Mouse (Mus musculus): ENCODE data around the gene Ccdc142.

The Ccdc142 gene

DNA sequence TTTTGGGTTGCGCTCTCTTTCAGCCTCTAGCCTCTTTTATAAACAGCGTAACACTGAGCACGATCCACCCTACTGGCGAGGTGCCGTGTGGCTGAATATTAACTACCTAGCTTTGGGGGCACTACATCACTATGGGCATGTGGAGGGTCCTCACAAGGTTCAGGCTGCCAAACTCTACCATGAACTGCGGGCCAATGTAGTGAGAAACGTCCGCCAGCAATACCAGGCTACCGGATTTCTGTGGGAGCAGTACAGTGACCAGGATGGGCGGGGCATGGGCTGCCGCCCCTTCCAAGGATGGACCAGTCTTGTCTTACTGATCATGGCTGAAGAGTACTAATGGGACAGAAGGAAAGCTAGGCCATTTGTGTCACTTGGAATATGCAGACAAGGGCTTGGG is 17.0 kb downstream of the Ccdc142 start:
- DNase-seq (ENCODE audit: low spot score) = no peak

DNA sequence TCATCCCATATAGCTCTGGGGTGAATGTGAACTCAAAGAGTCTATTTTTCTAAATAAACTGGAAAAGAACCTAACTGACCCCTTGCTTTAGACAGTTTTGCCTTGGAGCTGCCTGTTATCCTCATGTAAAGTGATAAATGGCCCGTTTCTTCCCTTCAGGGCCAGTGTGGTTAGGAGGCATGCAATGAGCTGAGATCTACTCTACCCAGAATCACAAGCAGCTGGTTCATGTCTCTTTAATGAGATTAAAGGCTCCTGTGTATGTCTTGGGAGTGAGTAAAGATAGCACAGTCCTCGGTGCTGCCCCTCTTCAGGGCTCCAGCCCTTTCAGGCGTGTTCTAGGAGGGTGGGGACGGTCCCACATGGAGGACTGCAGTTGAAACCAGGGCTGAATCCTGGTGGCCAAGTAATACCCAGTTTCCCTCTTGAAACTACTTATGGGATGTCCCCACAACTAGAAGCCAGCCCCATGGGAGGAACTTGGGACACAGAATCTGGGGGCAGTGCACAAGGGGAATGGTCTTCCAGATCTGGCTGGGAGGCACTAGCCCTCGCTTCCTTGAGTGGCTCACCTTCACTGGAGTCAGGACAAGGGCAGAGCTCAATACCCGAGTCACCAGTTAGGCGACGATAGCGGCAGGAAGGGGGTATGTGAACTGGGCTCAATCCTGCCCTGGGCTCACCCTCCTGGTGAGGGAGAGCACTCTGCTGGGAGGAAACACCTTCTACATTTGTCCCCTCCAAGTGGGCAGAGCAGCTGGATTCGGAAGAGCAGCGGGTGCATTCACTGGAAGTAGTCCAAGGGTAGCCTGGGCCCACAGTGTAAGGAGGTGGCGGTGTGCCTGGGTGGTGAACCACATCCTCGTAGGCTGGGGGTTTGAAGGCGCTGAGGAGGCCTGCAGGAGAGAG is 17.7 kb downstream of the Ccdc142 start:
- DNase-seq (ENCODE audit: low spot score) = peak; percentile 19

DNA sequence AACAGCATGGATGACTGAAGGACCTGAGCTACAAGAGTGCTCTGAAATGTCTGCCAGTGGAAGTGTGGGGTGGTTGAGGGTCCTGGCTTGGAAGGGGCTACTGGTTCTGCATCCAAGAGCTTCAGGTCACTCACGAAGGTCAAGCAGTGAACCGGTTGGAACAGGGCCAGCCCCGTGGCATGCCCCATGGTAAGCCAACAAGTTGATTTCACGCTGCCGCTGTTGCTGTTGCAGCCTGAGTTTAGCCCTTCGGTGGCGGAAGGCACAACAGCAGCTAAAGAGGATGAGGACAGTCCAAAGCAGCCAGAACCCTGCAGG is 18.3 kb downstream of the Ccdc142 start:
- DNase-seq (ENCODE audit: low spot score) = peak; percentile 42

DNA sequence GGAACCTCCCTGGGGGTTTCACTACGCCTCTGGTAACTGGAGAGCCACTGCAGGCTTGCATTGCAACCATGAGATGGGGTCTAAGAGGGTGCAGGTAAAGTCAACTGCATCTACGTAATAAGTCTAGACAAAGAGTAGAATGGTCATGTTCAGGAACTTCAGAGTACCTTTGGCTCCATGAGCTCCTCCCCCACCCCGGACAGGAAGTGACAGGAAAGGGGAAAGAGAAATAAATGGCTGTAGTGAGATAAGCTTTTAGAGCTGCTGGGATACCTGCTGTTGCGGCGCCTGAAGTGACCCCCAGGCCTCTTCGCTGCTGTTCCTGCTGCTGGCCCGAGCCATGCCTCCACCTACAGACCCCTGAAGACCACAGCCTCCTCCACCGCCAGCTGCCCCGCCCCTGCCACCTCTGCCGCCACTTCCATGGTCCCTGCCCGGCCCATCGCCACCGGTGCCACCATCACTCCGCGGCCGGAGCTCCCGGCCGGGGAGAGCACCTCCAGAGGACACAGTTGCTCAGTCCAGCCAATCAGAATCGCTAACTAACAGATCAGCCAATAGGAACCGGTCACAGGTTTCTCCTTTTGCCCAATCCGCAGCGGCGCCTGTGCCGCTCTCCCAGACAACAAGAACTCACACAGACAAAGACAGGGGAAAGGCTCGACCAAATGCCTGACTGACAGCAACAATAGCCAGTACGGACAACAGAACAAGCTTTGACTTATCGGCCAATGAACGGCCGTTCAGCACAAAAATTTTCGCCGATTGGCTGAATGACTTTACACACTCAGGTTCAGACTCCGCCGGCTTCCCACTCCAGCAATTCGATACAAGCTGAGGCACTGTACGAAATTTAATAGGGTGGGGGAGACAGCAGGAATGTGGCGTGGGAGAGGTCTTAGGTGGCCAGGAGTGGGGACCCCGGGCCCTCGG is 19.8 kb downstream of the Ccdc142 start, which contains the start of gene Wbp1:
Gene Wbp1, minus strand, starts transcription at position 630 of the 933 bp plus-strand sequence.
- peak; percentile 88 for DNase-seq (ENCODE audit: low spot score)

DNA sequence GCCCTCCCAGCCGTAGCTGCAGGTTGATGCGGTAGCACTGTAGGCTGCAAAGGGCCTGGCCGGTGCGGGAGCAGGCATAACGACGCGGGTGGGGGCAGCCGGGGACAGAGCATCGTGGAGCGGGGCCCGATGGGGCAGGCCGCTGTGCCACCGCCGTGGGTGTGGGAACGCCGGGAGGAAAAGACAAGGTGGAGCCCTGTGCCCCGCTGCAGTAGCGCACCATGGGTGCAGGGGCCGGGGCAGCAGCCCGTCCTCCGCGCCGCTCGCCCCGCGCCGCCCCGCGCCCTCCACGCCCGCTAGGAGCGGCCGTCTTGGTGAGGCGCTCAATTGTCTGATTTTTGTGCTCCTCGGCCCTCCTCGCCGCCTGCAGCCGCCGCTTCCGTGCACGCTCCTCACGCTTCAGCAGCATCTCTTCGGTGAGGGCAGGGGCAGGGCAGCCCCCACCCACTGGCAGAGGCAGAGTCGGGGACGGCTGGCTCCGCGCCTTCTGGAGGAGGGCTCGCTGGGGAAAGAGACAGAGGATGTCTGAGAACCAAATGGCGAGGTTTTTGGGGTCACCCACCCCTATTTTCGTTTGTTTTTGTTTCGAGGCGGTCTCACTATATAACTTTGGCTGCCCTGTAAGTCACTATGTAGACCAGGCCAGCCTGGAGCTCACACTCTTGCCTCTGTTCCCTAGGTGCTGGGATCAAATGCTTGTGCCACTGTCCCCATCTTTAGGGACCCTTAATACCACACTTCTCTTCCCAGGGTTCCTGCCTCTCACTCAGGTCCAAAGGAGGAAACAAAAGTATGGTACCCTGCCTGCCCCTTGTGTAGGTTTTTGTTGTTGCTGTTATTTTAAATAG is 20.7 kb downstream of the Ccdc142 start:
- DNase-seq (ENCODE audit: low spot score) = no peak

DNA sequence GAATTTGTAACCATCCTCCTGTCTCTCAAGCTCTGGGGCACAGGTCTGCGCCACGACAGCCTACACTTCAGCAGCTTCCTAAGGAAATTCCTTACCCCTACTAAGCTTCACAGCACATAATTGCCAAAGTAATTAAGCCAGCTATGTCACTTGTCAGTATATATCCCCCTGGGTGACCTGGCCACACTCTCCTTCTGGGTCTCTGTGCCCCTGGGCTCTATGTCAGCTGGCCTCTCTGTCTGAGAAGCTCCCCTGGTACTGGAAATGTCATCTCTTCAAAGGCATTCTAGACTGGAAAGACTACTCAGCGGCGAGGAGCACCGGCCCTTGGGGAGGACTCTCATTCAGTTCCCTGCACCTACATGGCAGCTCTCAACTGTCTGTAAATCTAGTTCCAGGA is 21.6 kb downstream of the Ccdc142 start:
- no peak for DNase-seq (ENCODE audit: low spot score)

DNA sequence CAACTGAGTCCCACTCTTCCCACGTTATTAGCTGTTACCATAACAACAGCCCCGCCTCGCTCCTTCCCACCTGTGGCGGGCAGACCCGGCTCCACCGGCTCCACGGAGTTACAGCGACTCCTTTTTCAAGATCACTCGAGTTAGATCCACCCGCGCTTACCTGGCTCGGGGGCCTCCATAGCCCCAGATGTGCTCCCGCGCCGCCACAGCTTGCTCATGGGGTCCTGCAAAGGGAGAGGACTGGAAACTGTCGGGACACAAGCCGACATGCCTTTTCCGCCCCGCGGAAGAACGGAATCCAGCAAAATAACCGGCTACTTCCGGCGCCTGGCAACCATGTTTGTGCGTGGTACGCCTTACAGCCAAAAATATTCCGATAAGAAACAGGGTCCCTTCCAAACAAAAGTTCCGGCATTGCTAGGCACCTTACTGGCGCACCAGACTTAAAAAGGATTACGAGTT is 23.5 kb downstream of the Ccdc142 start:
- peak; percentile 89 for DNase-seq (ENCODE audit: low spot score)

DNA sequence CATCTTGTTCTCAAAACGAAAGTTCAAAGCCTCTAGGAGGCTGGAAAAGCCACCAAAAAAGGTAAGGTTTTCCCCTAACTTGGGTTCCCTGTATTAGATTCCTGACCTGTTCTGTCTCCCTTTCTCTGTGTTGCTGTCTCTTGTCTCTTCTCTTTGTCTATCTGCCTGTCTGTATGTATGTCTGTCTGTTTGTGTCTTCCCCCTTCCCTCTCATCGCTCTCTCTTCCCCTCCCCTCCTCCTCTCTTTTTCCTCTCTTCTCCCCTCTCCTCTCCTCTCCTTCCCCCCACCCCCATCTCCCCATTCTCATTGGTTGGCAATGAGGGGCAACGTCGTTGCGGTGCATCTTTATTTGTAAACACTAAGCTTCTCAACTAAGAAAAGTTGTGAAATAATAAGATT is 23.9 kb downstream of the Ccdc142 start, which contains the start of gene Ino80b:
Gene Ino80b, minus strand, starts transcription at position 101 of the 400 bp plus-strand sequence.
- DNase-seq (ENCODE audit: low spot score) = no peak

DNA sequence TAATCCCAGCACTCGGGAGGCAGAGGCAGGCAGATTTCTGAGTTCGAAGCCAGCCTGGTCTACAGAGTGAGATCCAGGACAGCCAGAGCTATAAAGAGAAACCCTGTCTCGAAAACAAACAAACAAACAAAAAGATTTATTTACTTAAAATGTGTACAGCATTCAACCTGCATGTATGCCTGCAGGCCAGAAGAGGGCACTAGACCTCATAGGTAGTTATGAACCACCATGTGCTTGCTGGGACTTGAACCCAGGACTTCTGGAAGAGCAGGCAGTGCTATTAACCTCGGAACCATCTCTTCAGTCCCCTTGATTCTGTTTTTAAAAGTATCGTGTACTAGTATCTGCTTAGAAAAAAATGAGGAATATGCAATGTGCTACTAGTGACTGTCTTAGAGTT is 26.0 kb downstream of the Ccdc142 start:
- DNase-seq (ENCODE audit: low spot score) = no peak

DNA sequence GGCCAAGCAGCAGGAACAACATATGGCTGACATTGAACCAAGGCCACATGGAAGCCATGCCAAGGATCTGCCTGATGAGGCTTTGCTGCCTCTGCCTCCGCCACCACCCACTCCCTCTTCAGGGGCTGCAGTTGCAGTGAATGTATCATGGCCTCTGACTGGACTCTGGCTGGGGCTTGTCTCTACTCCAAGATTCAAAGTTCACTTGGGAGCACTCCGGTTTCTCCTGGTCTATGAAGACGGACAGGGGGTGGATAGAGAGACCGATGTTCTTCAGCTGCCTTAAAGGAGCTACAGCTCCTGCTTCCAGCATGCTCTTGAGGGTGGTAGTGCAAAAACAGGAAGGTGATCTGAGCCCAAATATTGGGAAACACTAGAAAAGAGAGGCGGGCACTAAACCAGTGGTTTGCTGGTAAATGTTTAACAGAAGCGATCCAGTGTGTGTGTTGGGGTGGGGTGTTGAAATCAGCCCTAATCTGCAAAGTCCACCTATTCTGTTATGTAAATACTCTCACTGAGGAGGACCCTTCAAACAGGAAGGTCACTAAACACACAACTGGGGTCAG is 30.2 kb downstream of the Ccdc142 start:
- DNase-seq (ENCODE audit: low spot score) = no peak

DNA sequence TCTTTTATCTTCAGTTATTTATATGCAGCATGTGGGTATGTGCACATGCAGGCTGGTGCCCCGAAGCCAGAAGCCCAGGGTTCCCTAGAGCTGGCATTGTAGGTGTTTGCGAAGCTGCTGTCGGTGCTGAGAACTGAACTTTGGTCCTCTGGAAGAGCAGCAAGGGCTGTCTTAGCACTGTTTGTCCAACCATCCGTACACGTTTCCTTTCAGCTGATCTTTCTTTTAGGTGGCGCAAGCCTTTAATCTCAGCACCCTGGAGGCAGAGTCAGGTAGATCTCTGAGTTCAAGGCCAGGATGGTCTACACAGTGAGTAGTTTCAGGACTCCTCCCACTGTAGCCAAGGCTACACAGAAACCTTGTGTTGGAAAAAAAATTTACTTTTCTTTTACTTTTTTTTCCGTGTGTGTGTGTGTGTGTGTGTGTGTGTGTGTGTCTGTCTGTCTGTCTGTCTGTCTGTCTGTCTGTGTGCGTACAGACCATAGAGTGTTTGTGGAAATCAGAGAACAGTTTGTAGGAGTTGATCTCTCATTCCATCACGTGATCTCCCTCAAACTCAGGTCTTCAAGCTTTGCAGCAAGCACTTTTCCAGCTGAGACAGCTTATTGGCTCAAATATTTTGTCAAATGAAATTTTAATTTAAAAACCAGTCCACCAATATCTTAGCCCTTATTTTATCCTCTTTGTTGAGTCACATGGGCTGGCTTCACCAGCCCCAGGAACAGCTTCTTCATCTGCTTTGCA is 30.9 kb downstream of the Ccdc142 start:
- no peak for DNase-seq (ENCODE audit: low spot score)

DNA sequence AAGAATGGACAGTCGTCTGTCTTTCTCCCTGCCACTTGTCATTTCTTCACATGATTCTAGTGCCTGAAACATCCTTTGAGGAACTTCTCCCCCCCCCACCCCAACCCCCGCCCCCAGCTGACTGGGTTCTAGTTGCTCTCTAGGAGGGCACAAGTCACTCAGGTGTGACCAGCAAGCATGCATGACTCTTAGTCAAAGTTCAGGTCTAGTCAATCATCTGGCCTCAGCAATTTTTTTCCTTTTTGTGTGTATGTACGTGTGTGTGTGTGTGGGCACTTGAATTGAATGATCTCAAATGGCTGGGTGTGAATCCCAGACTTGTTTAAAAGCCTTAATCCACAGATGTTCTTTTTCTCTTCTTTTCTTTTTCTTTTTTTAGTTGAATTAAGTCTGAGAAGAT is 32.8 kb downstream of the Ccdc142 start:
- no peak for DNase-seq (ENCODE audit: low spot score)

DNA sequence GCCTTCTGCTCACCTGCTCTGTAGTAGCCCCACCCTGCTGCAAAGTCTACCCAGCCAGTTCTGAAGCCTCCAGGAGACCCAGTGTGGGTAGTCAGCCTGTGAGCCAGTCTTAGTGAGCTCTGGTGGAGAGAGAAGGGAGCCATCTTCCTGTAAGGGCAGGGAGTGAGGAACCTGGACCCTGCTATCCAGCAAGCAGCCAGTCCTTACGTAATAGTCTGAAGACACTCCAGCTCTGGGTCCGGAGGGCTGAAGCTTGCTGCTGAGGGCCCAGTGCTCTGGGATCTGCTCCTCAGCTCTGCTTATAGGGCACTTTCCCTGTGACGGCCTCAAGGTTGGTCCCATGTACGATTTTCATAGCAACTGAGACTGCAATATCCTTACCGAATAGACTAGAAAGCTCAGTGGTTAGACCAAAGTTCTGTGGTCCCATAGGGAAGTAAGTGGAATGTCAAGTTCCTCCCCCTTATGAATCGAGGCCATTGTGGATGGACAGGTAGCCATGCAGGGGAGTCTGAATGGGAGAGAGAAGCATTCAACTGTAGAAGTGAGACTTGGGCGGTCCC is 33.6 kb downstream of the Ccdc142 start, which contains the start of gene Rtkn:
Gene Rtkn, plus strand, starts transcription at position 513 of the 563 bp plus-strand sequence.
- DNase-seq (ENCODE audit: low spot score) = no peak

DNA sequence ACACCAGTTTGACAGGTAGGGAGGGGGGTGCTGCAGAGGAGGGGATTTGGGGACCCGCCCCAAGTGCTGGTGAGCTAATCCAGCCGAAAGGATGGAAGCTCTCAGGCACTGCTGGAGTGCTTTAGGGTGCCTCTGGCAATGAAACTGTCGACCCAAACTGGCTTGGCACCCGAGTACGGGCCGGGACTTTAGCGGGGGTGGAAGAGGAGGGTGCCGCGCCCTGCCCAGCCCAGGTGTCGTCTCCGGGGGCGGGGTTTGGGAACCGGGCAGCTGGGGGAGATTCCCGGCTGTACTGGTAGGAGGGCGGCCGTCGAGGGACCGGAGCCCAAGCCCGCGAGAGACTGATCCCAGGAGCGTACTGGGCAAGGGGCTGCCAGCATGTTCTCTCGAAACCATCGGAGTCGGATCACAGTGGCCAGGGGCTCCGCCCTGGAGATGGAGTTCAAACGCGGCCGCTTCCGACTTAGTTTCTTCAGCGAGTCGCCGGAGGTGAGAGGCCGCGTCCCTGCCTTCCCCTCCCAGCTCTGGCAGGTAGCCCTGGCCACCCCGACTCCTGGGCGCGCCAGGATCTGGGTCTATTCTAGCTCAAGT is 34.3 kb downstream of the Ccdc142 start:
- DNase-seq (ENCODE audit: low spot score) = peak; percentile 39

DNA sequence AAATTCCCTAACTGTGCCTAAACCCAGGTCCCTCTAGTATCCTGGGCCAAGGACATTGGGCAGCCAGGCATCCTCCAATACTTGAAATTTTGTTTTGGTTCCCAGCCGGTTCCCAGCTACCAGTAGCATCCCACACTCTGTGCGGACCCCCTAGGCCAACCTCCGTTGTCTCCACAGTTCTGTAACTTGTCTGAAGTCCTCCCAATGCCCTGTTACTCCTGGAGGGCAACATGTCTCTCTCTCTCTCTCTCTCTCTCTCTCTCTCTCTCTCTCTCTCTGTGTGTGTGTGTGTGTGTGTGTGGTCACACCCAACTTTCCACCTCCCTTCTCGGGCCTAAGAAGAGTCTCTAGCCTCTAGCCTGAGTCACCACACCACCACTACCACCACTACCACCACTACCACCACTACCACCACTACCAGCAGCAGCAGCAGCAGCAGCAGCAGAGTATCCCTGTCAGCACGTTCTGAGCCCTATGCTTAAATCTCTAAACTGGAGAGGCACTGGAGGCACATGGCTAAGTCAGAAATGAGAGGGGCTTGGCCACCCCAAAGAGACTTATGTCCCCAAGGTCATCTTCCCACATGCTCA is 35.0 kb downstream of the Ccdc142 start:
- DNase-seq (ENCODE audit: low spot score) = no peak

DNA sequence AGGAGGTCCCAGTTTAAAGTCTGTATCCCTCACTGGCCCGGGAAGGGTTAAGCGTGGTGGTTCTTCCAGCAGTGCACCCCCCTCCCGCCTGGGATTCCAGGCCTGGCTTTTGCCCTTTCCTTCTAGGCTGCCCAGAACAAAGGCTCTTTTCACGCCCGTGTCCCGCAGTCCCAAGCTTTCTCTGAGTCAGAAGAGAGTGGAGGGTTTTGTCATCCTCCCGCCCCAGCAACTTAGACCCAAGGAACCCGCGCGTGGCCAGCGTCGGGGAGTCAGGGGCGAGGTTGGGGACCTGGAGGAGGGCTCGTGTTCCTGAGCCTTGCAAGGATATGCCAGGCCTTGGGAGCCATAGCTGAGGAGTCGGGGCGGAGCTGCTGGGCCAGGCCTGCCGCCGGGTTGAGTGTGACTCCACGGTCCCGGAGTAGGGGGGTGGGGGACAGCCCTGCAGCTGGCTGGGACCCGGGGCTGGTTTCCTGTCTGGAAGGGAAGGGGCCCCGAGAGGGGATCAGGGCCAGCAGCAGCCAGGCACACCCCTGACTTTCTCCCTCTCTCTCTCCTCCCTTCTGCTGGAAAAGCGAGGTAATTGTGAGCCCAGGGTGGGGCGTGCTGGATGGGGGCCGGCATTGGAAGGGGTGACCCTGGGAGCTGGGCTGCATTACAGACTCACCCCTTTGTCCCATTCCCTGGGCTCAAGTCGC is 35.6 kb downstream of the Ccdc142 start:
- DNase-seq (ENCODE audit: low spot score) = peak; percentile 74

DNA sequence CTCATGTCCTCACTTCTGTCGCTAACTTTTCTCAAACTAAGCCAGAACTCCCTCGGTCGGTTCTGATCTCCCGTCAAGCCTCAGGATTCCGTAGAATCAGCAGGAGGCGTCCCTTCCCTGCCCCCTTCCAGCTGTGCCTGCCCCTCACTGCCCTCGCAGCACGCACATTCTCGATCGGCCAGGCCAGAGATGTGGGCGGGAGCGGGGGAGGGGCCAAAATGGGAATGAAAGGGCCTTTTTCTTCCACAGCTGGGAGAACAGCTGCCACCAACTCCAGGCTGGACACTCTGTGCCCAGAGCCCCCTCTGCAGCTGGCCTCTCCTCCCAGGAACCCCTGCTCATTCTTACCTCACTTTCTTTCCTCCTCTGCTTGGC is 36.2 kb downstream of the Ccdc142 start:
- DNase-seq (ENCODE audit: low spot score) = peak; percentile 88

DNA sequence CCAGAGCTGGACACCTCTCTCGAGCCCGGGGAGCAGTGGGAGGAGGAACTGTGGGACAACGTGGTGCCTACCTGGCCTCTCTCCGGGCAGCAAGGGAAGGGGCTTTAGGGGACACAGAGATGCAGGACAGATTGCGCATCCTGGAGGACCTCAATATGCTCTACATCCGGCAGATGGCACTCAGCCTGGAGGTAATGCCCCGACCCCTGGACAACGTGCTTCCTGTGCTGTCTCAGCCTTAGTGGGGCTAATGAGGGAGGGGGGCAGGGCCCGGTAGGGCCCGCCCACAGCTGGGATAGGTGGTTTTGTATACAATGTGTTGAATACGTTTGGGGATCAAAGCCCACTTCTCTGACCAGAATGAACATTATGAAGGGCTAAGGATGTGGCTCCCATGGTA is 36.7 kb downstream of the Ccdc142 start:
- DNase-seq (ENCODE audit: low spot score) = no peak

DNA sequence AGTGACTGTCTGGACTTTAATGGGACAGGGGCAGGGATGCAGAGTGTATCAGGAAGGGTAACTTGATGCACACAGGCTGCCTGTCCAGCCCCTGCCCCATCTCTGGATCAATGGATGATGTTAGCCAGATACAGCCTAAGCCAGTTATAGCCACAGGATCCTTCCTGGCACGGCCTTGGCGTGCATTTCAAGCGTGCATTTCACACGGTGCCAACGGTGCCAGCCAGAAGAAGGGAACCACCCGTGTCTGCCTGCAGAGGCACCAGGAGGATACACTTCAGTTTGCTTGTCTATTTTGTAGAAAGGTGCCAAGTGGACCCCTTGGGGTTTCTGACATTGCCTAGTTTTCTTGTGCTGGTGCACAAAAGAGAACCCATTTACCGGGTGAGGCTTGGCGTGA is 38.6 kb downstream of the Ccdc142 start:
- DNase-seq (ENCODE audit: low spot score) = no peak

Measured in ovary, postnatal 36 days (tissue).